Mouse (Mus musculus) midbrain, embryonic 10.5 days (tissue): Measurements from ENCODE around the gene Clec2d. TPM values are rescaled to one million over a fixed set of nuclear protein-coding genes. Genes with fewer than 3 reads are reported as not detected.

Experiments used
- DNase-seq: peaks from one replicate; pipeline ENCODE4 v3.0.0-alpha.2; 2017; ENCODE audit warnings: low spot score
- H3K27ac ChIP-seq: fragments of 300-500 bp; sonication (generic); replicated peaks from 2 replicates; pipeline ENCODE4 v1.5.1; 2016; ENCODE audit warnings: mild to moderate bottlenecking
- H3K27me3 ChIP-seq: fragments of 300-500 bp; sonication (generic); 2 replicates; pipeline ENCODE4 v1.6.1; 2016; ENCODE audit warnings: low read depth, mild to moderate bottlenecking; ENCODE audit not compliant: poor library complexity, severe bottlenecking
- H3K36me3 ChIP-seq: fragments of 300-500 bp; sonication (generic); 2 replicates; pipeline ENCODE4 v1.6.1; 2016; ENCODE audit warnings: mild to moderate bottlenecking, moderate library complexity
- H3K4me1 ChIP-seq: fragments of 300-500 bp; sonication (generic); 2 replicates; pipeline ENCODE4 v1.6.1; 2016
- H3K4me3 ChIP-seq: fragments of 300-500 bp; sonication (generic); 2 replicates; pipeline ENCODE4 v1.5.1; 2016; ENCODE audit warnings: mild to moderate bottlenecking, moderate library complexity
- H3K9me3 ChIP-seq: fragments of 300-500 bp; sonication (generic); replicated peaks from 2 replicates; pipeline ENCODE4 v1.6.1; 2016; ENCODE audit warnings: mild to moderate bottlenecking
- WGBS: fragments of 180-500 bp; shearing (Covaris S2); methylation state at CpG from one replicate; pipeline ENCODE4 v1.1.7; 2016; 5-methylcytosine and 5-hydroxymethylcytosine counted together
- polyA plus RNA-seq: library from polyadenylated mRNA; unstranded; fragments of >200 nt; fragmentation: Nextera tagmentation; extraction: Ambion mirVana; gene quantifications from 2 replicates; pipeline ENCODE4 v1.2.1, GENCODE M21; 2016

Clec2d gene
- not detected in 2 replicates for polyA plus RNA-seq

DNA sequence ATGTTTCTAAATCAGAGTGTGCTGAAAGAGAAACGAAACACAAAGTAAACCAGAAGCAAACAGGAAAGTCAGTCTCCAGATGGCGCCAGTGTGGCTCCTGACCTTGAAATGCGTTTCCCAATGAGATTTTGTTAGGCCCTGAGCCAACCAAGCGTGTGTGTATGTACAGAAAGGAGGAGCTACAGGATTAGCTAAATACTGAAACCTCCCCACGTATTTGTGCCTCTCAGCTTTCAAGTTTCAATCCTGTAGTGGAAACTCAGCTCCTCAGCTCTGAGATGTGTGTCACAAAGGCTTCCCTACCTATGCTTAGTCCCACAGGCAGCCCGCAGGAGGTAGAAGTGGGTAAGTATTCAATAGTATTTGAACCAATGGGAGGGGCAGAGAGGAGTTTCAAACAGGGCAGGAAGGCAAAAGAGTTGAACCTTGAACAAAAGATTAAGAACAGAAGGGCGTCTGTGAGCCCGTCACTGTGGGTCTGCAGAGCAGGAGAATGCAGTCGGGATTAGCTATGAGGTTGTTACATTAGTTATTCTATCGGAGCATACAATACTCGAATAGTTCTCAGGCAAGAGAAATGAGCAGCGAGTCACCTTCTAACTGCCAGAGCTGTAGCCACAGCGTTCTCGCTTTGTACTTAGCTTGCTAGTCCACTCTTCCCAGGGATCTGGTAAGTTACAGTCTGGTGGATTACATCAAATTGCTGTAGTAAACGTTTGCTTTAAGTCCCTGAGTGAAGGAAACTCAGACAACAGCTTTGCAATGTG lies at the start of gene Clec2d:
Clec2d (plus strand) TSS at position 213 of the 767 bp plus-strand sequence.
- H3K36me3 ChIP-seq = no peaks in the 10 kb centered on the region
- 6% methylated on average over 15 of the region's 15 CpGs for WGBS

DNA sequence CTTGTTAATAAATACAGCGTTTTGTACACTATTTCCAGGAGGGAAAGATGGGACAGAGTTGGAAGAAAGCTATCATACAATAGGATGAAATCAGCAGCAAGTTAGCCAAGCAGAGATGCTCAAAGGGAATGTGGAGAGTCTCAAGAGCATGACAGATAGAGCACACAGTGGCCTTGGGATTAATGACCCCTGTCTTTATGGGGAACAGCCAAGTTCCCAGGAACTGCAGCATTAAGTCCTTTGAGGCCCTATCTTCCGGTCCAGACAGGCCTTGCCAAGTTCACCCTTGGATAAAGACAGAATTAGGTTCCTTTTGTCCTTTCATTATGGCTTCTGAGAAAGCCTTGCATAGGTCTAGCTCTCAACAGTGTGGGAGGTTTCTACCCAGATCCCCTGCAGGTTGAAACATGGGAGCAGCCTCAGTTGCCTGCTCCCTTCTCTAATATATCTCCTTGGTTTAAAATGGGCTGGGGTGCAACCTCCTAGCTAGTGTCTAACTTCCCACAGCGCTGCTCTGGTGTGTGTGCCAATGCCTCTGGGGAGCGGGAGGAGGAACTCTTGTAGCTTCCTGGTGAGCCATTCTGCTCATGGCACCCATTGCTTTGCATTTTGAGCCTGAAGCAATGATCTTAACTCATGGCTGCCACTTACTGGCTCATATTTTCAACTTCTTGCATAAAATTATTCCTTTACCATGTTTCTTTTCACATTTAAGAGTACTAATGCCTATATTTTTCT lies 47.6 kb upstream of the Clec2d start:
- no peak for DNase-seq
- 87% methylated on average over 4 of the region's 4 CpGs for WGBS

More for the DNA sequence above, at the start of gene Clec2d:
- Histone ChIP-seq H3K27me3 (no peaks in the 10 kb centered on the region), H3K9me3 (no peaks in the 10 kb centered on the region), H3K4me1 (peaks cover 13% of the 10 kb centered on the region), H3K27ac (peak within 1 kb of the TSS; percentile 88), H3K4me3 (peak within 1 kb of the TSS; percentile 46)
- DNase-seq = peak; percentile 65

GRCm38 (mm10) chr6:129146812-129147211 lies 33.6 kb upstream of the Clec2d start:
- H3K4me1 ChIP-seq = no peaks in the 10 kb centered on the region
- H3K27ac ChIP-seq = no peak overlapping the region
- no peak overlapping the region for H3K4me3 ChIP-seq
- no peaks in the 10 kb centered on the region for H3K36me3 ChIP-seq
- DNase-seq = no peak
- H3K9me3 ChIP-seq = no peaks in the 10 kb centered on the region
- no peaks in the 10 kb centered on the region for H3K27me3 ChIP-seq
- WGBS = 96% methylated on average over 2 of the region's 2 CpGs

More for the DNA sequence above, 47.6 kb upstream of the Clec2d start:
- Histone ChIP-seq H3K9me3 (no peaks in the 10 kb centered on the region), H3K4me1 (no peaks in the 10 kb centered on the region), H3K36me3 (no peaks in the 10 kb centered on the region), H3K4me3 (no peak overlapping the region), H3K27me3 (no peaks in the 10 kb centered on the region), H3K27ac (no peak overlapping the region)

DNA sequence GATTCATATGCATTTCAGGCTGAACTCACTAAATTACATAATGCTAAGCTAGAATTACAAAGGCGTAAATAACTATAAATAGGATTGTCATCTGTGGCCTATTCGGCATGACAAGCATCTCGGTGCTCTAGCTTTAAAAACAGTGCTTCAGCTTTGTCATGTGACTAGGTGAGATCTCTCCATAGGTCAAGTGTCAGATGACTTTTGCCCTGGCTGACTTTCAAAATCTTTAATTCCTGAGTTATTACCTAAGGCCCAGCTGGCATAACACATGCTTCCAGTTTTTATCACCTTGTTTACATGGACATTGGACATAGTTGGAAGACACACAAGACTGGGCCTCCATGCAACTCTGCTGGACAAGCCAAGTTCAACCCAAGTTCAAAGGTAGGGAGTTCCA lies 20.3 kb upstream of the Clec2d start:
- H3K27me3 ChIP-seq = no peaks in the 10 kb centered on the region
- H3K4me1 ChIP-seq = no peaks in the 10 kb centered on the region
- H3K36me3 ChIP-seq = no peaks in the 10 kb centered on the region
- H3K9me3 ChIP-seq = no peaks in the 10 kb centered on the region
- no peak overlapping the region for H3K27ac ChIP-seq
- whole genome bisulfite sequencing = 93% methylated on average over 3 of the region's 3 CpGs
- no peak overlapping the region for H3K4me3 ChIP-seq
- DNase-seq = no peak

DNA sequence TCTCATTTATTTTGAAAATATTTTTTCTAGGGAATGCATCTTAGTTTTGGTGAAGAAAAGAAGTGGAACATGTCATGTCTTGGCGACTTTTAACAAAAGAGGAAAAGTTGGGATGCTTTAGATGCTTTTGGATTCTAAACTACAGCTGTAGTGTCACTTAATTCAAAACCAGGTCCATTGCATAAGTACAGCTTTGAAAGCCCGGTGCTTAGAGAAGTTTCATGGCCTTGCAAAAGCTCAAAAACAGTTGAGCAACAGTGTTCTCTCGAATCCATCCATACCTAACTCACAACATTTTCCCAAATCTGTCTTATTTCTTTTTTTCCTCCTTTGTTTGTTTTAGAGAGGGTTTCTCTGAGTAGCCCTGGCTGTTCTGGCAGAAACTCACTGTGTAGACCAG lies 19.3 kb upstream of the Clec2d start:
- Histone ChIP-seq H3K36me3 (no peaks in the 10 kb centered on the region), H3K27ac (no peak overlapping the region), H3K4me1 (no peaks in the 10 kb centered on the region), H3K27me3 (no peaks in the 10 kb centered on the region), H3K9me3 (no peaks in the 10 kb centered on the region), H3K4me3 (no peak overlapping the region)
- DNase-seq = no peak
- 90% methylated on average over 3 of the region's 3 CpGs for WGBS

DNA sequence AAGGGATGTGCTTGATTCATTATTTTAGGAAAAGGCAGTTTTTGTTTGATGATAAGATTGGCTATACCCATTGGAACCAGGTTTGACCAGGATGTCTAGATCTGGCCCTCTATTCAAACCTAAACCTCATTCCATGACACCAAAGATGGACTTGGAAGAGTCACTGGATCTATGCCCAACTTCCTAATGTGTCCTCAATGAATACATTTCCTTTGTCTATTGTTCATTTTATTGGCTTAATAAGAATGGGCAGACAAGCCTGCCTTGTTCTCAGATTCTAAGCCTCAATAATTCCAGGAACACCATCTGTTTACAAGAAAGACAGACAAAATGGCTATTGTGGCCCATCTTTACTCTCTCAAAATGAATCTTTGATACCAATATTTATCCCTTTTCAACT lies 18.5 kb upstream of the Clec2d start:
- Histone ChIP-seq H3K4me1 (no peaks in the 10 kb centered on the region), H3K9me3 (no peaks in the 10 kb centered on the region), H3K36me3 (no peaks in the 10 kb centered on the region), H3K27ac (no peak overlapping the region), H3K27me3 (no peaks in the 10 kb centered on the region), H3K4me3 (no peak overlapping the region)
- no peak for DNase-seq

- no peaks in the 10 kb centered on the region for H3K9me3 ChIP-seq
- H3K27ac ChIP-seq = no peak overlapping the region
- WGBS = 83% methylated on average over 3 of the region's 3 CpGs
- no peak overlapping the region for H3K4me3 ChIP-seq
- DNase-seq = no peak
- no peaks in the 10 kb centered on the region for H3K4me1 ChIP-seq
- H3K27me3 ChIP-seq = no peaks in the 10 kb centered on the region
- H3K36me3 ChIP-seq = no peaks in the 10 kb centered on the region
Observed at GRCm38 (mm10) chr6:129162587-129163159, 17.7 kb upstream of the Clec2d start.

DNA sequence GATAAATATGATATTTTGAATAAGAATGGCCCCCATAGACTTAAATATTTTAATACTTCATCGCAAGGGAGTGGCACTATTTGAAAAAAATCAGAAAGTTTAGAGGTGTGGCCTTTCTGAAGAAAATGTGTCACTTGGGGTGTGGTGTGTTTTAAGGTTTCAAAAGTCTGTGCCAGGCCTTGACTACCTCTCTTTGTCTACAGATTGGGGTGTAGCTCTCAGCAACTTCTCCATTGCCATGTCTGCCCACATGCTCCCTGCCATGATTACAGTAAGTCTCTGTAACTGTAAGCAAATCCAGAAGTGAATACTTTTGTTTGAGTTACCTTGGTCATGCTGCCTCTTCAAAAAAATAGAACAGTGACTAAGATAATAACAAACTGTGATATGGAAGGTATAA lies 16.8 kb upstream of the Clec2d start:
- Histone ChIP-seq H3K4me1 (no peaks in the 10 kb centered on the region), H3K4me3 (no peak overlapping the region), H3K27ac (no peak overlapping the region), H3K9me3 (no peaks in the 10 kb centered on the region), H3K27me3 (no peaks in the 10 kb centered on the region), H3K36me3 (no peaks in the 10 kb centered on the region)
- DNase-seq = no peak
- WGBS = 89% methylated on average over 1 of the region's 1 CpGs

GRCm38 (mm10) chr6:129170925-129171324 lies 9.5 kb upstream of the Clec2d start:
- no peaks in the 10 kb centered on the region for H3K4me1 ChIP-seq
- no peak overlapping the region for H3K4me3 ChIP-seq
- H3K9me3 ChIP-seq = no peaks in the 10 kb centered on the region
- H3K27me3 ChIP-seq = no peaks in the 10 kb centered on the region
- H3K27ac ChIP-seq = no peak overlapping the region
- 88% methylated on average over 1 of the region's 1 CpGs for WGBS
- no peak for DNase-seq
- H3K36me3 ChIP-seq = no peaks in the 10 kb centered on the region

- no peak for DNase-seq
- H3K27me3 ChIP-seq = no peaks in the 10 kb centered on the region
- H3K4me1 ChIP-seq = no peaks in the 10 kb centered on the region
- H3K27ac ChIP-seq = no peak overlapping the region
- no peak overlapping the region for H3K4me3 ChIP-seq
- 89% methylated on average over 1 of the region's 1 CpGs for WGBS
- H3K36me3 ChIP-seq = no peaks in the 10 kb centered on the region
- H3K9me3 ChIP-seq = no peaks in the 10 kb centered on the region
Observed at GRCm38 (mm10) chr6:129171675-129172074, 8.7 kb upstream of the Clec2d start.

- DNase-seq = no peak
- no peaks in the 10 kb centered on the region for H3K9me3 ChIP-seq
- H3K27ac ChIP-seq = no peak overlapping the region
- no peak overlapping the region for H3K4me3 ChIP-seq
- H3K36me3 ChIP-seq = no peaks in the 10 kb centered on the region
- H3K27me3 ChIP-seq = no peaks in the 10 kb centered on the region
- no peaks in the 10 kb centered on the region for H3K4me1 ChIP-seq
Observed at GRCm38 (mm10) chr6:129174836-129175235, 5.6 kb upstream of the Clec2d start.

DNA sequence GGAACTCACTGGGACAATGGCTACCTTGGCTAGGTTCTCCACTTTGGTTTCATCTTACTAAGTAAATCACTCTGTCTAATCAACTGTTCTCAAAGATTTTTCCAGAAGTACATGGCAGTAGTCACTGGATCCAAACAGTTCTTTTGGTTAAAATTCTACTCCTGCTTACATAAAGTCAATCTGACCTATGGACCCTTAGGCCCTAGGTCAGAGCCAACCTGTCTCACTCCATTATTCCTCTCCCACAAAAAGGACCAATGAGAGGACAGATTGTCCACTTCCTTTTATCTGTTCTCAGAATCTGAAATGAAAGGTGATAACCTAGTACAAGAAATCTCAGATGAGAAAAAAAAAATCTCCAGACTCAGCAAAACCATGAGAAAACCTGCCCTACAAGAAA lies 4.8 kb upstream of the Clec2d start:
- Histone ChIP-seq H3K27me3 (no peaks in the 10 kb centered on the region), H3K4me3 (no peak overlapping the region), H3K9me3 (no peaks in the 10 kb centered on the region), H3K27ac (no peak overlapping the region), H3K36me3 (no peaks in the 10 kb centered on the region), H3K4me1 (peaks cover 3% of the 10 kb centered on the region)
- DNase-seq = no peak

GRCm38 (mm10) chr6:129176621-129177020 lies 3.8 kb upstream of the Clec2d start:
- no peaks in the 10 kb centered on the region for H3K9me3 ChIP-seq
- DNase-seq = no peak
- H3K27ac ChIP-seq = no peak overlapping the region
- H3K27me3 ChIP-seq = no peaks in the 10 kb centered on the region
- no peak overlapping the region for H3K4me3 ChIP-seq
- H3K36me3 ChIP-seq = no peaks in the 10 kb centered on the region
- 91% methylated on average over 1 of the region's 1 CpGs for WGBS
- peaks cover 10% of the 10 kb centered on the region for H3K4me1 ChIP-seq
